Mouse (Mus musculus) CH12.LX (cell line): ENCODE data around the gene Gm15155. TPM values are rescaled to one million over a fixed set of nuclear protein-coding genes. Genes with fewer than 3 reads are reported as not detected.

Experiments
- DNase-seq: peaks from one replicate; pipeline ENCODE4 v3.0.0-alpha.2; 2013; ENCODE audit errors: extremely low read depth
- H3K27ac ChIP-seq: 2 replicates; pipeline ENCODE4 v1.5.1; 2012; ENCODE audit warnings: low read depth, mild to moderate bottlenecking, control low read depth, moderate library complexity; ENCODE audit not compliant: insufficient read depth
- H3K27me3 ChIP-seq: replicated peaks from 2 replicates; pipeline ENCODE3; 2012; ENCODE audit warnings: inconsistent platforms
- H3K36me3 ChIP-seq, 2 experiments: replicated peaks in 1 of 2; 2 replicates each; pipeline versions ENCODE3 to v1.6.1; 2012; ENCODE audit warnings: inconsistent platforms in 1 of 2, low read length in 1 of 2, mild to moderate bottlenecking in 1 of 2, mixed read lengths in 1 of 2, moderate library complexity in 1 of 2; ENCODE audit not compliant: control insufficient read depth in 1 of 2, insufficient read depth in 1 of 2
- H3K4me1 ChIP-seq, 2 experiments: 2 replicates each; pipeline ENCODE4 v1.6.1; 2012; ENCODE audit warnings: inconsistent platforms in 1 of 2, moderate library complexity in 1 of 2; ENCODE audit not compliant: insufficient read depth in 2 of 2, control insufficient read depth in 1 of 2
- H3K4me2 ChIP-seq: 2 replicates; pipeline ENCODE4 v1.6.1; 2012; ENCODE audit warnings: low read depth, mild to moderate bottlenecking, control low read depth; ENCODE audit not compliant: poor library complexity, insufficient read depth, severe bottlenecking
- H3K4me3 ChIP-seq, 3 experiments: fragments of 150-350 bp in 1 of 3; sonication (generic) in 1 of 3; replicated peaks in 1 of 3; 2 replicates each; pipeline versions ENCODE3 to v1.5.1; 2011 to 2012; ENCODE audit warnings: low read depth in 2 of 3, low read length in 2 of 3, mild to moderate bottlenecking in 2 of 3, moderate library complexity in 2 of 3, control low read depth in 1 of 3, improper control_type of control experiment in 1 of 3, inconsistent platforms in 1 of 3, mixed read lengths in 1 of 3; ENCODE audit not compliant: poor library complexity in 1 of 3
- H3K79me2 ChIP-seq: replicated peaks from 2 replicates; pipeline ENCODE4 v1.6.1; 2012; ENCODE audit warnings: mild to moderate bottlenecking, moderate library complexity; ENCODE audit not compliant: control insufficient read depth, poor library complexity, insufficient read depth, severe bottlenecking; ENCODE audit errors: extremely low read depth
- H3K9ac ChIP-seq: 2 replicates; pipeline ENCODE4 v1.6.1; 2012; ENCODE audit warnings: low read depth, mild to moderate bottlenecking, control low read depth, moderate library complexity; ENCODE audit not compliant: insufficient read depth
- H3K9me3 ChIP-seq: replicated peaks from 2 replicates; pipeline ENCODE3; 2012; ENCODE audit warnings: low read length, inconsistent platforms, mixed read lengths
- CTCF ChIP-seq, 2 experiments: IDR thresholded peaks in 1 of 2; conservative IDR thresholded peaks in 1 of 2; 2 replicates each; pipeline ENCODE4 v1.5.1; 2011 to 2012; ENCODE audit warnings: low read depth in 2 of 2, low read length in 2 of 2, improper control_type of control experiment in 1 of 2, inconsistent platforms in 1 of 2, mild to moderate bottlenecking in 1 of 2, moderate library complexity in 1 of 2
- ELF1 ChIP-seq: IDR thresholded peaks from 2 replicates; pipeline ENCODE4 v1.6.1; 2014; ENCODE audit warnings: low read depth, mild to moderate bottlenecking, inconsistent platforms, low read length, improper control_type of control experiment
- EP300 ChIP-seq: IDR thresholded peaks from 2 replicates; pipeline ENCODE4 v1.6.1; 2011; ENCODE audit warnings: low read length, improper control_type of control experiment
- ETS1 ChIP-seq: conservative IDR thresholded peaks from 2 replicates; pipeline ENCODE4 v1.6.1; 2012; ENCODE audit warnings: low read depth, mild to moderate bottlenecking, inconsistent platforms, low read length, improper control_type of control experiment, moderate library complexity
- GABPA ChIP-seq: IDR thresholded peaks from 2 replicates; pipeline ENCODE4 v1.6.1; 2012; ENCODE audit warnings: low read depth, low read length, improper control_type of control experiment, inconsistent platforms; ENCODE audit not compliant: insufficient replicate concordance
- HCFC1 ChIP-seq: IDR thresholded peaks from 2 replicates; pipeline ENCODE4 v1.6.1; 2012; ENCODE audit warnings: low read depth, mild to moderate bottlenecking, inconsistent platforms, low read length, improper control_type of control experiment
- JUND ChIP-seq: conservative IDR thresholded peaks from 2 replicates; pipeline ENCODE4 v1.6.1; 2011; ENCODE audit warnings: low read depth, low read length, improper control_type of control experiment
- KAT2A ChIP-seq: IDR thresholded peaks from 2 replicates; pipeline ENCODE4 v1.6.1; 2012; ENCODE audit warnings: low read length, improper control_type of control experiment, inconsistent platforms; ENCODE audit not compliant: insufficient replicate concordance
- MAZ ChIP-seq: IDR thresholded peaks from 2 replicates; pipeline ENCODE4 v1.6.1; 2012; ENCODE audit warnings: low read depth, mild to moderate bottlenecking, inconsistent platforms, low read length, improper control_type of control experiment, moderate library complexity
- POLR2A ChIP-seq: IDR thresholded peaks from 2 replicates; pipeline ENCODE4 v1.6.1; 2011; ENCODE audit warnings: low read depth, mild to moderate bottlenecking, improper control_type of control experiment, low read length
- SMC3 ChIP-seq: IDR thresholded peaks from 2 replicates; pipeline ENCODE4 v1.6.1; 2011; ENCODE audit warnings: low read depth, low read length, improper control_type of control experiment
- TBP ChIP-seq: conservative IDR thresholded peaks from 2 replicates; pipeline ENCODE4 v1.6.1; 2011; ENCODE audit warnings: low read depth, low read length, improper control_type of control experiment
- UBTF ChIP-seq: IDR thresholded peaks from 2 replicates; pipeline ENCODE4 v1.6.1; 2012; ENCODE audit warnings: low read depth, mild to moderate bottlenecking, inconsistent platforms, low read length, improper control_type of control experiment, moderate library complexity
- USF1 ChIP-seq: IDR thresholded peaks from 2 replicates; pipeline ENCODE4 v1.6.1; 2014; ENCODE audit warnings: low read depth, mild to moderate bottlenecking, inconsistent platforms, low read length, improper control_type of control experiment
- USF2 ChIP-seq: conservative IDR thresholded peaks from 2 replicates; pipeline ENCODE4 v1.6.1; 2011; ENCODE audit warnings: low read depth, low read length, improper control_type of control experiment
- ZC3H11A ChIP-seq: IDR thresholded peaks from 2 replicates; pipeline ENCODE4 v1.6.1; 2012; ENCODE audit warnings: low read depth, mild to moderate bottlenecking, inconsistent platforms, low read length, improper control_type of control experiment
- ZKSCAN1 ChIP-seq: IDR thresholded peaks from 2 replicates; pipeline ENCODE4 v1.6.1; 2012; ENCODE audit warnings: low read depth, inconsistent platforms, low read length, improper control_type of control experiment, borderline replicate concordance
- ZNF384 ChIP-seq: IDR thresholded peaks from 2 replicates; pipeline ENCODE4 v1.6.1; 2012; ENCODE audit warnings: low read depth, low read length, improper control_type of control experiment, inconsistent platforms
- dilution Hi-C: fragments of 300-500 bp; cut with MboI; formaldehyde crosslinking; loops from 2 replicates; pipeline ENCODE4 v1.14.3; 2020; ENCODE audit warnings: low sequenced_read_pairs; ENCODE audit not compliant: extremely low pct_unique_long_range_greater_than_20kb, extremely low pct_ligation_motif_present
- in situ Hi-C: fragments of 300-500 bp; cut with MboI; formaldehyde crosslinking; loops from 3 replicates; pipeline ENCODE4 v1.14.3; 2019; ENCODE audit warnings: low sequenced_read_pairs, low pct_ligation_motif_present, low pct_unique_long_range_greater_than_20kb, mixed read lengths
- polyA plus RNA-seq: library from polyadenylated mRNA; unstranded; fragments of >175 nt; gene quantifications from 2 replicates; pipeline ENCODE4 v1.2.1, GENCODE M21; 2012; ENCODE audit warnings: low read depth; ENCODE audit not compliant: insufficient read length
- total RNA-seq, 2 experiments: library from RNA; depleted of rRNA; stranded (reverse); fragments of 300-350 nt in 1 of 2; fragments of >200 nt in 1 of 2; gene quantifications; 2 replicates each; pipeline ENCODE4 v1.2.3; 2012 to 2014

The Gm15155 gene
- total and polyA plus RNA-seq, 3 experiments: not detected

DNA sequence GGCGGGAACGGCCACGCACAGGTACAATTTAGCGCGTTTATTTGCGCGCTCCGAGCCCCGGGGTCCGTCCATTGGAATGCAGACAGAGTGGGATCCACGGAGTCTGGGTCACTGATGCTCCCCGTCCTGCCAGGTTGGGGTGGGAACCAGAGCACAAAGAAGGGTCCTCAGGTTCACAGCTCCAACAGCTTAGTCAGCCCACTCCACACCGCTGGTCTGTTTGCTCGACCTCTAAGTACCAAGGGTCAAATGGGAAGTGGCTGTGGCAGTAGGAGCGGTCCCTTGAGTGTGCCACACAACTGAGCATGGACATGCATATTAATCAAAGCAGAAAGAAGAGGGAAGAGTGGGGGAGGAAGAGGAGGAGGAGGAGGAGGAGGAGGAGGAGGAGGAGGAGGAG, 354 bp downstream of the Gm15155 start:
- H3K4me2 ChIP-seq: no peak overlapping the region
- dilution Hi-C loops (no loop called here), in situ Hi-C loops (no loop called here)
- H3K9me3 ChIP-seq: peaks cover 5% of the 10 kb centered on the region
- no peak for TF ChIP-seq ZNF384
- TF ChIP-seq ZKSCAN1: no peak
- TF ChIP-seq USF2: no peak
- TF ChIP-seq USF1: no peak
- no peak for TF ChIP-seq JUND
- TF ChIP-seq CTCF (conservative IDR thresholded peaks at IDR 0.05 in 1 of 2, IDR thresholded peaks at IDR 0.05 in 1 of 2; ENCODE audit: low read depth in 2 of 2, low read length in 2 of 2): no peak
- no peak for TF ChIP-seq SMC3
- TF ChIP-seq TBP: no peak
- no peak for TF ChIP-seq ELF1
- TF ChIP-seq POLR2A: no peak
- TF ChIP-seq GABPA: no peak
- TF ChIP-seq KAT2A: no peak
- no peak for TF ChIP-seq ZC3H11A
- H3K36me3 ChIP-seq: no peaks in the 10 kb centered on the region
- no peak overlapping the region for H3K27ac ChIP-seq
- H3K27me3 ChIP-seq: no peaks in the 10 kb centered on the region
- no peak overlapping the region for H3K9ac ChIP-seq
- no peak overlapping the region for H3K4me3 ChIP-seq
- H3K79me2 ChIP-seq: no peaks in the 10 kb centered on the region
- DNase-seq: no peak
- H3K4me1 ChIP-seq: no peaks in the 10 kb centered on the region

DNA sequence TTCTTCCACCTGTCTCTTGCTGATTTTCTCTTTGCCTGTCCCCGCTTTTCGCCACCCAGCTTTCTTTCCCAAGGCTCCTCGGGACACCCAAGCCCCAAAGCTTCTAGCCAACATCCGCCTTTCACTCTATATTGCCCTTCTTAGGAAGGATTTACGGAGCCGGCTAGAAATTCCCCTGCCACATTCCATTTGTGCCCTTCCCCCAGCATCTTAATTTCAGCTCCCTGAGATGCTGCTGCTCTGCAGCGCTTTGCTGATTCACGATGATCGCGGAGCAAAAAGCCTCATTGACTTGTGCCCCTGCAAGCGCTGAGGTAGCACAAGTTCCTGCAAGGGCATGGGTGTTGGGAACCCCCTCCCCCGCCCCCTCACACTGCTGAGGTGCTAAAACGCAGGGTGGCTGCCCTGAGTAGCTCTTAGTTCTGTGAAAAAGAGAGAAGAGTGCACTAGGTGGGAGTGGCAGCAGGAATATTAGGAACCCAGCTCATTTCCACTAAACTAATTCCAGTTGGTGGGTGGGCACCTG, 1.2 kb downstream of the Gm15155 start:
- no peaks in the 10 kb centered on the region for H3K4me1 ChIP-seq
- no peak overlapping the region for H3K9ac ChIP-seq
- no peak overlapping the region for H3K4me3 ChIP-seq
- H3K9me3 ChIP-seq: peaks cover 5% of the 10 kb centered on the region
- no peaks in the 10 kb centered on the region for H3K27me3 ChIP-seq
- in situ Hi-C loops (no loop called here), dilution Hi-C loops (no loop called here)
- TF ChIP-seq MAZ: no peak
- no peak for TF ChIP-seq USF2
- TF ChIP-seq ETS1: no peak
- no peak for TF ChIP-seq TBP
- no peak for TF ChIP-seq HCFC1
- TF ChIP-seq UBTF: no peak
- TF ChIP-seq ZC3H11A: no peak
- no peak for TF ChIP-seq EP300
- no peaks in the 10 kb centered on the region for H3K36me3 ChIP-seq
- no peak for DNase-seq
- no peak overlapping the region for H3K27ac ChIP-seq
- H3K79me2 ChIP-seq: no peaks in the 10 kb centered on the region
- no peak overlapping the region for H3K4me2 ChIP-seq
